Mouse (Mus musculus) heart, postnatal 0 days (tissue): ENCODE measurements around the gene Slc4a11.

ENCODE experiments used
- CTCF ChIP-seq: IDR thresholded peaks from 2 replicates; pipeline ENCODE4 v1.5.1; 2016; ENCODE audit warnings: antibody characterized with exemption, control low read depth, low read depth
- EP300 ChIP-seq: IDR thresholded peaks from 2 replicates; pipeline ENCODE4 v1.6.1; 2016; ENCODE audit warnings: antibody characterized with exemption, low read depth

DNA sequence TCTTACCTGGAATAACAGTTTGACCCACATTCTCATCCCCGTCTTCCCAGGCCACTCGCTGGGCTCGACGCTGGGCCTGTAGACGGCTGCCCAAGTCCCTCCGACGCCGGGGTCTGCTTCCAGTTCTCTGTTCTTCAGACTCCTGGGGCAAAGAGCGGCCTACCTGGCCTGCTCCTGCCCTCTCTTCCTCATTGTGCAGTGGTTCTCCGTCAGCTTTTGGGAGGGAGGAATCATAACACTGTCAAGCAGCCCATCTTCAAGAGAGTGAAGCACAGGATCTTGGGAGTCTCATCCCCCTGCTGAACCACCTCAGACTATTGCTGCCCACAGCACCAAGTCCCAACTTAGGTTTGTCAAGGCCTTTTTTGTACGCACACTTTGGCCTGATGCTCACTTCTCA lies 34.0 kb downstream of the Slc4a11 start:
- no peak for TF ChIP-seq CTCF
- TF ChIP-seq EP300: no peak
